Mouse (Mus musculus) megakaryocyte, embryonic 14.5 days (primary cell): ENCODE measurements at regions not wholly inside any gene's neighbourhood (a gene's known extent, or its start where the extent isn't known, plus 50 kb on each side); places are given as distances from the start of the nearest gene placed in this dataset.

Experiments used
- FLI1 ChIP-seq: IDR thresholded peaks from 2 replicates; pipeline ENCODE4 v1.6.1; 2012; ENCODE audit warnings: low read length, inconsistent platforms, mixed read lengths
- GATA1 ChIP-seq: IDR thresholded peaks from 3 replicates; pipeline ENCODE4 v1.6.1; 2012; ENCODE audit warnings: mixed read lengths, low read length, inconsistent platforms, borderline replicate concordance

DNA sequence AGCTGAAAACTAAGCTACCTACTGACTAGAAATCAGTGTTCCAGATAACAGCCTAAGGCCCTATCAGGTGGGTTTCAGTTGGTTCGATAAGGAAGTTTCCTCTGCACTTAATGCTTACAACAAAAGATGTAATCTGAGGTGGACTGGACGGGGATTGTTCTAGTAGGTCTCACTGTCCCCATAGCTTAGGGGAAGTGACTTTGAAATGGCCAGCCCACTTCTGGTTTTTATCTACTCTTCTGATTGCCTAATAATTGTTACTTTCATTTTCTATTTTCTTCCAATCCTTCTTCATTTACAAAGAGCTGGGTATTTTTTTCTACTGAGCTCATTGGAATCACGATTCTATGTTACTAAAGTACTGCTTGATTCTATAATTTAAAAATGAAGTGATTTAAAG is 59.3 kb upstream of the Lpar1 start:
- TF ChIP-seq GATA1 (no peak), FLI1 (no peak)
